Mouse (Mus musculus): ENCODE measurements around the gene Morf4l2.
"Not testable (repeated sequence)": the region's sequence is repeated elsewhere in the genome, so short reads cannot be mapped to it uniquely, and the experiment has no call there.

The Morf4l2 gene

GRCm38 (mm10) chrX:136743459-136743858, at the start of gene Morf4l2:
TSS of gene Morf4l2 (minus strand) at chrX:136743690.
- DNase-seq, result no peak

GRCm38 (mm10) chrX:136789446-136789845, 46.0 kb upstream of the Morf4l2 start:
- no peak for DNase-seq

- DNase-seq, result no peak
Measured at GRCm38 (mm10) chrX:136780041-136780440, 36.6 kb upstream of the Morf4l2 start, which contains the start of gene Glra4. TSS of gene Glra4 (minus strand) at chrX:136780141.

- DNase-seq, result no peak
Measured at GRCm38 (mm10) chrX:136779262-136779661, 35.8 kb upstream of the Morf4l2 start.

- DNase-seq, result no peak
Measured at GRCm38 (mm10) chrX:136778046-136778445, 34.6 kb upstream of the Morf4l2 start.

GRCm38 (mm10) chrX:136773035-136773434, 29.5 kb upstream of the Morf4l2 start:
- no peak for DNase-seq

GRCm38 (mm10) chrX:136761103-136762074, 17.9 kb upstream of the Morf4l2 start:
- DNase-seq, result no peak

GRCm38 (mm10) chrX:136755464-136755863, 12.0 kb upstream of the Morf4l2 start:
- no peak for DNase-seq

GRCm38 (mm10) chrX:136749329-136749728, 5.8 kb upstream of the Morf4l2 start:
- DNase-seq, result no peak

GRCm38 (mm10) chrX:136744663-136745062, 1.2 kb upstream of the Morf4l2 start:
- no peak for DNase-seq

GRCm38 (mm10) chrX:136742661-136743103, 808 bp downstream of the Morf4l2 start:
- peak; percentile 33 for DNase-seq

- DNase-seq, result no peak
Measured at GRCm38 (mm10) chrX:136742241-136742640, 1.2 kb downstream of the Morf4l2 start.

GRCm38 (mm10) chrX:136741651-136742201, 1.8 kb downstream of the Morf4l2 start:
- DNase-seq, result peak; percentile 75

GRCm38 (mm10) chrX:136740791-136741650, 2.5 kb downstream of the Morf4l2 start:
- peak; percentile 83 for DNase-seq

GRCm38 (mm10) chrX:136740087-136740790, 3.3 kb downstream of the Morf4l2 start:
- no peak for DNase-seq

- DNase-seq, result no peak
Measured at GRCm38 (mm10) chrX:136732016-136732415, 11.5 kb downstream of the Morf4l2 start.

GRCm38 (mm10) chrX:136714742-136715474, 28.6 kb downstream of the Morf4l2 start:
- DNase-seq, result not testable (repeated sequence)

- DNase-seq, result no peak
Measured at GRCm38 (mm10) chrX:136708782-136709181, 34.7 kb downstream of the Morf4l2 start.

- peak; percentile 31 for DNase-seq
Measured at GRCm38 (mm10) chrX:136708168-136708681, 35.3 kb downstream of the Morf4l2 start.

GRCm38 (mm10) chrX:136707446-136708167, 35.9 kb downstream of the Morf4l2 start, which contains the start of gene Tceal1:
TSS of gene Tceal1 (plus strand) at chrX:136707982.
- peak; percentile 61 for DNase-seq

All from right cerebral cortex, postnatal 14 days (tissue).